Mouse (Mus musculus) embryo, embryonic 11 days (tissue): ENCODE data around the gene Hmcn1.

Experiments used
- DNase-seq: peaks from one replicate; pipeline ENCODE4 v3.0.0-alpha.2; 2015

Hmcn1 gene

GRCm38 (mm10) chr1:150775742-150776141 lies 217.5 kb downstream of the Hmcn1 start:
- DNase-seq = no peak

DNA sequence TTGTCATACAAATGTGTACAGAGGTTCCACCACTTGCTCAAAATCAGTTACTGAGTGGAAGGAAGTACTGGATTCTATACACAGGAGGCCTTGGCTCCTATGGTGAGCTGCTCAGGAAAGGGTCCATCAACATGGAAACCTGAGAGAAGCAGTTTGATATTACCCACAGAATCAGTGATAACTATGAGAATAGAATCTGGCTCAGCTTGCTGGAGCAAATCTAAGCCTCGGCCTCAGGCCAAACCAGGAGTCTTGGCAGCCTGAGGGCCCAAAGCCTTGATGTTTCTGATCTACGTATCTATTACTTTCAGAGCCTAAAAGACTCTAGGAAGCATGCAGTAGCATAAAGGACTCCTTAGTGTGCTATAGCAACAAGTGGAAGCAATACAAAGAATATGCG lies 220.3 kb downstream of the Hmcn1 start:
- DNase-seq = no peak

- DNase-seq = peak; percentile 24
Measured at GRCm38 (mm10) chr1:150770948-150771521, 222.2 kb downstream of the Hmcn1 start.

DNA sequence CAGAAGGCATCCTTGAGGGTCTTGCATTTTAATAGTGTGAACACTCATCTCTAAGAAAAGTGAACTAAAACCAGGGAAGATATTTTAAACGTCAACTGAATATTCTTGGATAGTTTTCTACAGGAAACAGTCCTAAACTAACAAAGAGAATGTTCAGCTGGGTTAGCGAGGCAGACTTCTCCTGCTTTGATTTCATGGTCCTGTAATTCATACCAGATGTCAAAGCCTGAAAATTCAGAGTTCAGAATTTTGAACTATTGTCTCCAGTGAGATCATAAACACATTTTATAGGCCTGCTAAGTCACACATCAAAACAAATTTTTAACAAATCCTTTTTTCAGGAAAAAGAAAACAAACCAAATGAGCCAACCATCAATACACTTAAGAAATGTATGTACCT lies 223.4 kb downstream of the Hmcn1 start:
- peak; percentile 50 for DNase-seq

GRCm38 (mm10) chr1:150761678-150762077 lies 231.6 kb downstream of the Hmcn1 start:
- no peak for DNase-seq

GRCm38 (mm10) chr1:150760801-150761331 lies 232.4 kb downstream of the Hmcn1 start:
- no peak for DNase-seq

- no peak for DNase-seq
Measured at GRCm38 (mm10) chr1:150759476-150760079, 233.7 kb downstream of the Hmcn1 start.

DNA sequence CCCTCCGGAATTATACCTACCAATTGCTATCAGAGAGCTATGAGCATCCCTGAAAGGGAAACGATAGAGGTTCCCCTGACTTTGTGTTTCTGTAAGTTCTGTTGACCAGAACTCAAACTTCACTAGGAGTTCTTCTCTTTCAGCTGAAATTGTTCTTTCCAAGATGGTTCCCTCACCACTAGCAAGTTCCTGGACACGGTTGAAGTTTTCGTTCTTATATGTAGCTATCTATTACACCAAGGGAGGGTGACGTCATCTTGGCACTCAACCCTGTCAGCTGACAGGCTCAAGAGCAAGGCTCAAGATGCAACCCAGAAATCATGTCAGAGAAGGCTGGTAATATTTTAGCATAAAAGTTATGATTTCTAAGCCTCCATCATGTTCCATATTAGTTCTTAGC lies 239.3 kb downstream of the Hmcn1 start:
- no peak for DNase-seq

DNA sequence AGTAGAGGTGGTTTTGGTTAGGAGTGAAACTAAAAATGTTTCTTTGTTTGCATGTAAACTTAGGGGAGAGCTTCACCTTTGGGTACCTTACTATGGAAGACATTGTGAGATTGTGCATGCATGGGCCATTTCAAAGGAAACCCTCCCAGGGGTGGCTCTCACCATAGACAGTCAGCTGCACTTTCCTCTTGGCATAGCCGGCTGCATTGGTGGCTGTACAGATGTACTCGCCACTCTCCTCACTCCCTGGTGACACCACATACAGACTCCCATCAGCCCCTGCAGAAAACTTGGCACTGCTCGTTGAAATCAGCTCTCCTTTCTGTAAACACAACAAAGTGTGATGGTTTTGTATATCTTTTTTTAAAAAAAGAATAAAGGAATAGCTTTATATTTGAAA lies 244.5 kb downstream of the Hmcn1 start:
- DNase-seq = no peak

DNA sequence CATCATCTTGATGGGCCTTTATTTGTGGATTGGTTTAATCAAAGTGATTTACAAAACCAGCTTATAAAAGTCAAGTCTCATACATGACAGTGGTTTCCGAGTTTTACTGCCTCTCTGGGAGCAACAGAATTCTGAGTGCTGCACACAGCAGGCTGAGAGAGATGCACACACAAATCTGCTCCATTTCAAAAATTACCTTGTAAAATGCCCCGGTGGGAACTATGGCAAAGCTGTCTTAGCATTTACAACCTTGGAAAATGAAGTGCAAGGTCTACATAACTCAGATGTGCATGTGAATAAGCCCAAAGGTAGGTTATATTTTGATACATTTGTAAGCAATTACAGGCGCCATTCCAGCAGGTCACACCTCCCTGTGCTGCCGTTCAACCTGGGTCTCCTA lies 245.5 kb downstream of the Hmcn1 start:
- no peak for DNase-seq

- DNase-seq = no peak
Measured at GRCm38 (mm10) chr1:150743097-150743843, 250.0 kb downstream of the Hmcn1 start.

- DNase-seq = no peak
Measured at GRCm38 (mm10) chr1:150742376-150743087, 250.7 kb downstream of the Hmcn1 start.

DNA sequence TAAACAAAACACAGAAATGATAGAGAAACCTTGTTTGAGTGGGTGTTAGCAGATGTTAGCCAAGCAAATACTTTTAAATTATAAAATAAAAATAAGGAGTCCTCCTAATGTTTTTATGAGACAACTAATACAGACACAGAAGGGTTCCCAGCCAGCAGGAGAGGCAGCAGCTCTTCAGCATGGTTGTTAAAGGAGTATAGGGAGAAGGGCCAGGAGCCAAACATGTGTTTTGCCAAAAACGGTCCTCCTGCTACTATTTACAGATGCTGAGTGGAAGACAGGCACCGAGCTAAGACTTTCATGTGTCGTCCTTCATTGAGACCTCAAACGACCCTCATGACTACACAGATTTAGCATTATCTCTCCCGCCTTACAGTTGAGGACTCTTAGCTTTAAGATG lies 281.8 kb downstream of the Hmcn1 start:
- no peak for DNase-seq

GRCm38 (mm10) chr1:150706502-150706901 lies 286.7 kb downstream of the Hmcn1 start:
- DNase-seq = no peak

- DNase-seq = no peak
Measured at GRCm38 (mm10) chr1:150697749-150698148, 295.5 kb downstream of the Hmcn1 start.

DNA sequence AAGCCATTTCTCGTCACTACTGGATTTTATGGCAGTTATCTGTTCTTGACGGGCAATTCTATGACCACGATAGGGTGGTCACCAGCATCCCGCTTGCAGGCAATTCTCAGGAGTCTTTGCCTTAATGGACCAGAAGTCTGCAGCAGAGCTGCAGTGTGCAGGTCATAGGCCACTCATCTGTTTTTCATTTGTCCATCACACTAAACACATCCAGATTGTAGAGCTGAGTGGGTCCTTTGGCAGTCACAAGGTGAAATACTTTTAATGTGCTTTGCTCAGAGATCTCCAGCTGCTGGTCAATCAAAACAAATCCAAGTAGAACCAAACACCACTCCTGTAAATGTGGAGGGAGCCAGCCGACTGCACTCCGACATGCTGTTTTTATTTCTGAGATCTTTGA lies 311.2 kb downstream of the Hmcn1 start:
- peak; percentile 76 for DNase-seq

DNA sequence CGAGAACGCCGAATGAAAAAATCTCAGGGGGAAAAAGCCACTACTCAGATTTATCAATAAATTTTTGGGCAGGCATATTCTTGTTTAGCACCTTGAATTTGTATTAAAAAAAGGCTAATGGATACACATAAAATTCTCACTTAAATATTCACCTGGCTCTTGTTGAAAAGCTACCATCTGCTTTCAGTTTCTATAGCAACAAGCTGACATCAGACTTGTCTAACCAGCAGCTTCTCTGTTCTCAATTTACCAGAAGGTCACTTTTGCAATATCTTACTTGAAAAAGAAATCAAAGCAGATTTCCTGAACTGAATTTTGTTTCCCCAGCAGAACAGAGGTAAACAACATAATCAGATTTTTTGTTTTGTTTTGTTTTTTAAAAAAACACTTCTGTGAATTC lies 311.8 kb downstream of the Hmcn1 start:
- no peak for DNase-seq

DNA sequence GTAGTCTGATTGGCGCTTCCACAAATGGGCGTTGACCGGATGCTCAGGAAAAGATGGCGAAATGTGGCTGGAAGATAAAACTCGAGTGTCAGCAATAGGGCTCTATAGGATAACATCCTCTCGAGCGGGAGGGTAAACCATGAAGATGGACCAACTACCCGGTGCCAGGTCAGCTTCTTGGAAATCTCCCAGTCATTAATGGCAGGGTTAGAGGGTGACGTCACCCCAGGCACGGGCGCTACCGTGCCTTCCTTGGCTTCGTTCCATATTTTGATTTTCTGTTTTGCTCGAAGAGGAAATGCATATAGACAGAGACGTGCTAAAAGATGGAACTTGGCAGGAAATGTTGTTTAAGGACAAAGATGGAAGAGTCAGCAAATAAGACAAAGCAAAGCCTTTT lies 312.2 kb downstream of the Hmcn1 start:
- DNase-seq = no peak

- DNase-seq = no peak
Measured at GRCm38 (mm10) chr1:150680345-150680744, 312.9 kb downstream of the Hmcn1 start.

DNA sequence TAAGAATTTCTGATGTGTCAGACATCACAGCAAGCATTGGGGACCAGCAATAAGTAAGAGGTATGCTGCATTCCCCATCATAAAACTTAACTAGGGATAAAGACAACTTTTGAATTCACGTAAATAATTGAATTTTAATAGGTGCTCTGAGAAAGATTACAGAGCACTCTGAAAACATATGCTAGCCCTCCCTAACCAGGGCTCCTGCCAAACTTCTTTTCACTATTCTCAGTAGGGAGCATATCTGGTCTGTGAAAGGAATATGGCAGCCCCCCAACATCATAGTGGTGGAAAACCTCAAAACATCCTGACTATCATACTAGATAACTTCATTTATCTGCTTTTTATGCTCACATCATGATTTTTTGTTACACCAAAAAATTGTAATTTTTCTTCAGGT lies 347.9 kb downstream of the Hmcn1 start:
- DNase-seq = no peak

DNA sequence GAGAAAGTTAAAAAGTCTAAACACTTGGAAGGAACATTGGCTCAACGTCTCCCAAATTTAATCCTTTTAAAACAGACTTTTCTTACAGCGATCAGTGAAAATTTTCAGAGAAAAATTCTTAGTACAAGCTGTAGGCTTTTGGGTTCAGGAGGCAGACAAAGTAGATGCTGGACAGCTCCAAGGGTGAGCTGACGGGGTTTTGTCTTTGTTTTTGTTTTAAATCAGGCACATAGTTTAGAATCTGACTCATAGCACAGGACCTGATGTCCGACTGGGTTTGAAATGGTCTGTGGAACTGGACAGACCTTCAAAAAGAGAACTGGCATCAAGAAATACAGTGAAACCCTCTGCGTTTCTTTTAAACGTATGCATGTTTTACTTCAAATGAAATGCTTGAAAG lies 353.7 kb downstream of the Hmcn1 start:
- DNase-seq = peak; percentile 45

DNA sequence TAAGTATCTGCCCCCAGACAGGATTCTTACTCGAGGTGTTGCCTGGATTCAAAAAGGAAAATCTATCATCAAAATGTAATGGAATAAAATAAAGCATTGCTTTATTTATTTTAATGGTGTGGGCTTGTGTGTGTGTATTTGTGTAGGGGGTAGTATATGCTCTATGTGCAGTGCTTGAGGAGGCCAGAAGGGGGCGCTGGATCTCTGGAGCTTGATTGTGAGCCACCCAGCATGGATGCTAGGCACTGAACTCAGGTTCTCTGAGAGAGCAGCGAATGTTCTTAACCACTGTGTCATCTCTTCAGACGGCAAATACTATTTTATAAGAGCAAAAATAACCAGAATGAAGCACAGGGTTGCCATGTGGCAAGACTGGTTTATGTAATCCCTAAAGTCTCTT lies 360.7 kb downstream of the Hmcn1 start:
- DNase-seq = no peak

- DNase-seq = no peak
Measured at GRCm38 (mm10) chr1:150631856-150632171, 361.4 kb downstream of the Hmcn1 start.
